Mouse (Mus musculus): ENCODE results near the gene Ppcdc. TPM values are rescaled to one million over a fixed set of nuclear protein-coding genes. Genes with fewer than 3 reads are reported as not detected.
A peak's percentile ranks its signal among the peaks of the same experiment; 100 is the strongest.

The Ppcdc gene
- total RNA-seq (2021) (1 to 10 TPM; 7.3 to 7.6 TPM), polyA plus RNA-seq (2012; rRNA removed) (16.9 and 22.9 TPM in 2 replicates)
- long read RNA-seq, transcript Ppcdc-201 (7 exons, 2,744 nt): major isoform, 5 of 12 reads
- long read RNA-seq, partial matches to known transcripts: 2 of 12 reads
- long read RNA-seq, other reads (novel, unspliced or antisense): 3 of 12 reads

DNA sequence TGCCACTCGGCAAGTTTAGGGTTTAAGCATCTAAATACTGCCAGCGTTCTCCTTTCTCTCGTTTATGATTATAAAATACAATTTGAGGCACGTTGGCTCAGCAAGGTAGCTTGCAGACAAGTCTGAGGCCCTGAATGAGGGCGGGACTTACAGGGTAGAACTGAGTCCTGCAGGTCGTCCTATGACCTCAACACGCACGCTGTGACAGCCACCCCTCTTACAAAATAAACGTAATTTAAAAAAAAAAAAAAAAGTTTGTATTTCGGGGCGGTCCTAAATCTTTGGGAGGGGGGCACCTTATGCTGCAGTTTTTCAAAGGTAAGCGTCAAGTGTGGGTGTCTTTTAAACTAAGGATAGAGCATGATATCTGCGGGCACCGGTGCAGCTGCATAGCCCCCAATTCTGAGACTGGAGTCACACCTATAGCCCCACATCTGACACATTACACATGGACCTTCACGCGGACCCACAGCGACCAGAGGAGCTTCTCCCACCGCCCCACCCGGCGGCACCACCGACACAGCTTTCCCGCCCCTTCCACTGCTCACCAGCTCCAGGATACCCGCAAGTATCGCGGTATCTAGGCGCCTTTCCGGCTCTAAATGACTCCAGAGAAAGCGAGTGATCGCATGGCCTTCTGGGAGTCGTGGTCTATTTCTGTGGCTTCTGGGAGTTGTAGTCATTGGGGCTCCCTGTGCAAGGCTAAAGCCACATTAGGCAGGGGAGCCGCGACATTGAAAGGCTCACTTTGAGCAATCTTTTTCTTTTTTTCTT is at the start of gene Ppcdc:
Gene Ppcdc (minus strand): TSS at position 603 of the 774 bp plus-strand sequence.
- no peaks in the 10 kb centered on the region for H3K36me3 ChIP-seq (ENCODE audit: control insufficient read depth, insufficient read depth, low read length)
- TF ChIP-seq POLR2A (IDR thresholded peaks at IDR 0.05; ENCODE audit: insufficient read depth, low read depth, low read length) (peak; percentile 94), CTCF (IDR thresholded peaks at IDR 0.05) (no peak), EP300 (IDR thresholded peaks at IDR 0.05; ENCODE audit: insufficient read depth, low read depth, low read length) (0 out of 2 replicates have a peak, but pooled peaks have one; percentile 38)
- intact Hi-C loops (cut with DNase I): loop anchor here (5.0 kb wide), 2 partner anchors 123 to 292 kb away; partner anchors contain the start of genes Neil1 and Scamp2
- DNase-seq: peak; percentile 90 to 94
- H3K9ac ChIP-seq (ENCODE audit: low read depth, low read length): peak within 1 kb of the TSS; percentile 73
- H3K79me2 ChIP-seq (replicated peaks; ENCODE audit: control insufficient read depth, insufficient read depth, low read length): no peaks in the 10 kb centered on the region
- H3K4me1 ChIP-seq (ENCODE audit: control insufficient read depth, insufficient read depth, low read length): peaks cover 4% of the 10 kb centered on the region
- peak within 1 kb of the TSS; percentile 78 for H3K27ac ChIP-seq
- H3K27me3 ChIP-seq (ENCODE audit: control insufficient read depth, insufficient read depth, low read length): no peaks in the 10 kb centered on the region
- H3K4me3 ChIP-seq: peak within 1 kb of the TSS; percentile 67
- WGBS: 2% methylated on average over 32 of the region's 32 CpGs

DNA sequence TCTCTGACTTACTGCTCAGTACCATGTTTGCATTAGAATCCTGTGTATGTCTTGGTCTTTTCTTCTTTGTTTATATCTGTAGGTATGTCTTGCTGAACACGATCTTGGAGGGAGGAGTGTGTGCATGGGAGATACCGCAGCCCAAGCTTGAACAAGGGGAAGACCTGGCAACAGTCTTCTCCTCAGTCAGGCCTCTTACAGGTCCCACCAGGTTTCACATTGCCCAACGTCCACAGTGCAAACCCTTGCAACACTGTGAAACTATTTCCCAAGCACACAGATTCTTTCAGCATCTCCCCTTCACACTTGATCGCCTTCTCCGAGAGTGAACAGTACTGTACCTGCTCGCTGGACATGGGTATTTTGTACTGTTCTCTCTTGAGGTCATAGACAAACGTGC is 47.9 kb upstream of the Ppcdc start:
- no peak overlapping the region for H3K27ac ChIP-seq
- no peak overlapping the region for H3K4me3 ChIP-seq
- no peak for DNase-seq
- H3K9ac ChIP-seq (ENCODE audit: low read depth, low read length): no peak overlapping the region
- no peaks in the 10 kb centered on the region for H3K27me3 ChIP-seq (ENCODE audit: control insufficient read depth, insufficient read depth, low read length)
- intact Hi-C loops (cut with DNase I): loop anchor here (5.0 kb wide), 1 partner anchor 169 kb away; no protein-coding TSS in a partner anchor
- no peaks in the 10 kb centered on the region for H3K4me1 ChIP-seq (ENCODE audit: control insufficient read depth, insufficient read depth, low read length)
- H3K36me3 ChIP-seq (ENCODE audit: control insufficient read depth, insufficient read depth, low read length): no peaks in the 10 kb centered on the region
- 72% methylated on average over 7 of the region's 7 CpGs for WGBS
- TF ChIP-seq EP300 (IDR thresholded peaks at IDR 0.05; ENCODE audit: insufficient read depth, low read depth, low read length): no peak
- no peak for TF ChIP-seq CTCF (IDR thresholded peaks at IDR 0.05)
- TF ChIP-seq POLR2A (IDR thresholded peaks at IDR 0.05; ENCODE audit: insufficient read depth, low read depth, low read length): no peak
- H3K79me2 ChIP-seq (replicated peaks; ENCODE audit: control insufficient read depth, insufficient read depth, low read length): no peaks in the 10 kb centered on the region

DNA sequence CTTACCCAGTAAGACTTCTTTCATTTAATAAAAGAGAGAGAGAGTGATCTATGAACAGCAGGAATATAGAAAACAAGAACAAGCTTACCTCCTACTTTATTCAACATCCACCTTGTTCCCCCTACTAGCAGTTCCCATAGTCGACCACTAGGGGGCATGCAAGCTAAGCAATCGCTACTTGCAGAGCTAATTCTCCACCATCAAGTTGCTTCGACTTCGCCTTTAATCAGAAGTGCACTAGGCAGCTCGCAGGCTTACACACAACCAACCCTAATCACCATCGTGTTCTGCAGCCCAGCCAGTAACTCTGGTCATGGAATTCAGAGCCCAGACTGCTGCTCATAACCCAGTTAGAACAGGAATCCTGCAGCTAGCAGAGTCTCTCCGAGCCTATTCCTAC is 45.9 kb upstream of the Ppcdc start:
- H3K9ac ChIP-seq (ENCODE audit: low read depth, low read length): no peak overlapping the region
- no peaks in the 10 kb centered on the region for H3K27me3 ChIP-seq (ENCODE audit: control insufficient read depth, insufficient read depth, low read length)
- peak; percentile 73 to 77 for DNase-seq
- no peaks in the 10 kb centered on the region for H3K36me3 ChIP-seq (ENCODE audit: control insufficient read depth, insufficient read depth, low read length)
- 12% methylated on average over 7 of the region's 7 CpGs for WGBS
- intact Hi-C loops (cut with DNase I): loop anchor here (1.0 to 5.0 kb wide), 2 partner anchors 32 to 172 kb away; no protein-coding TSS in a partner anchor
- no peak overlapping the region for H3K27ac ChIP-seq
- no peaks in the 10 kb centered on the region for H3K79me2 ChIP-seq (replicated peaks; ENCODE audit: control insufficient read depth, insufficient read depth, low read length)
- TF ChIP-seq EP300 (IDR thresholded peaks at IDR 0.05; ENCODE audit: insufficient read depth, low read depth, low read length): peak; percentile 84
- peak; percentile 99 for TF ChIP-seq CTCF (IDR thresholded peaks at IDR 0.05)
- TF ChIP-seq POLR2A (IDR thresholded peaks at IDR 0.05; ENCODE audit: insufficient read depth, low read depth, low read length): no peak
- no peak overlapping the region for H3K4me3 ChIP-seq
- H3K4me1 ChIP-seq (ENCODE audit: control insufficient read depth, insufficient read depth, low read length): no peaks in the 10 kb centered on the region

DNA sequence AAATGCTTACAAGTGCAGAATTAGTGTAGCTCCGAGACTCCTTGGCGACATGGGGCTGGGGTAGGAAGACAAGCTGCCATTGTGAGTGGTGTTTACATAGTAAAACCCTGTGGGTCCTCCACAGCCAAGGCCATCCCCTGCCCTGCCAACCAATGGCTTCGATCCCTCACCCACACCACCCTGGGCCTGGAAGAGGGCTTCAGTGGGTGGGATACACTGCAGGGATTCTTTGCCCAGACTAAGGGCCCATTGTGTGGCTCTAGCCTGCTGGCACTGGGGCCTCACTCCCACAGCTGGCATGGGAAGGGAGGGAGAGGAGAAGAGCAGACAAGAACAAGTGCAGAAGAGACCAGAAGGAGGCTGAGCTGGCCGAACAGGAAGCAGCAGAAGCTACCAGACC is 29.0 kb upstream of the Ppcdc start:
- no peak overlapping the region for H3K27ac ChIP-seq
- H3K4me1 ChIP-seq (ENCODE audit: control insufficient read depth, insufficient read depth, low read length): peaks cover 3% of the 10 kb centered on the region
- 69% methylated on average over 4 of the region's 4 CpGs for WGBS
- intact Hi-C loops (cut with DNase I): no loop called here
- no peak for DNase-seq
- TF ChIP-seq CTCF (IDR thresholded peaks at IDR 0.05): no peak
- no peak for TF ChIP-seq EP300 (IDR thresholded peaks at IDR 0.05; ENCODE audit: insufficient read depth, low read depth, low read length)
- no peak for TF ChIP-seq POLR2A (IDR thresholded peaks at IDR 0.05; ENCODE audit: insufficient read depth, low read depth, low read length)
- H3K27me3 ChIP-seq (ENCODE audit: control insufficient read depth, insufficient read depth, low read length): no peaks in the 10 kb centered on the region
- no peaks in the 10 kb centered on the region for H3K79me2 ChIP-seq (replicated peaks; ENCODE audit: control insufficient read depth, insufficient read depth, low read length)
- no peak overlapping the region for H3K9ac ChIP-seq (ENCODE audit: low read depth, low read length)
- no peaks in the 10 kb centered on the region for H3K36me3 ChIP-seq (ENCODE audit: control insufficient read depth, insufficient read depth, low read length)
- H3K4me3 ChIP-seq: no peak overlapping the region

DNA sequence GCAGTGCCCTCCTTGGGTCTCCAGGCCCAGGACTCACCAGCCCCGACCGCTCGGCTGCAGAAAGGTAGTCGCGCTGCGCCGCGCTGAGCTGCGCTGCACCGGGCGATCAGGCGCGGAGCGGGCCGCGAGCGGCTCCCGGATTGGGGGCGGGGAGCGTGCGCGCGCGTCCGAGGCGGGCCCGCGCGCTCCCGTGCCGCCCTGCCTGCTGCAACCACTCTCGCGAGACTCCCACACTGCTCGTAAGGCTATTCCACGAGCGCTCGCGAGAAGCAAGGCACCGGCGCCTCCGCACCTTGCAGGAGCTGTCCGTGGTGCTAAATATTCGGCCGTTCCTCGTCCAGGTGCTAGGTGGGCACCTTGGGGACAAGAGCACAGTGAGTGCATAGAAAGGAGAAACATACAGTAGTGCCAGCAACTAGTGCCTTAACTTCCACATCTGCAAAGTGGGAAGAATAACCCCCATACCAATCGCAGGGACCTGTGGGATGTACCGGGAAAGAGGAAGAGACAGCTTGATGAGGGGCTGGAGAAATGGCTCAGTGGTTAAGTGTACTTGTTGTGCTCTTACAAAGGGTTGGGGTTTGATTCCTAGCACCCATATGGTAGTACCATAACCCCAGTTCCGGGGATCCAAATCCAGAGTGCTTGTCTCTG is 28.1 kb upstream of the Ppcdc start, which contains the start of gene Scamp5:
Gene Scamp5 (minus strand): TSS at position 165 of the 654 bp plus-strand sequence.
- TF ChIP-seq EP300 (IDR thresholded peaks at IDR 0.05; ENCODE audit: insufficient read depth, low read depth, low read length) (no peak), CTCF (IDR thresholded peaks at IDR 0.05) (no peak), POLR2A (IDR thresholded peaks at IDR 0.05; ENCODE audit: insufficient read depth, low read depth, low read length) (0 out of 2 replicates have a peak, but pooled peaks have one; percentile 40)
- Histone ChIP-seq H3K27ac (peak within 1 kb of the TSS; percentile 52), H3K4me1 (ENCODE audit: control insufficient read depth, insufficient read depth, low read length) (peaks cover 3% of the 10 kb centered on the region), H3K4me3 (peak within 1 kb of the TSS; percentile 68), H3K79me2 (replicated peaks; ENCODE audit: control insufficient read depth, insufficient read depth, low read length) (no peaks in the 10 kb centered on the region), H3K36me3 (ENCODE audit: control insufficient read depth, insufficient read depth, low read length) (no peaks in the 10 kb centered on the region), H3K27me3 (ENCODE audit: control insufficient read depth, insufficient read depth, low read length) (no peaks in the 10 kb centered on the region), H3K9ac (ENCODE audit: low read depth, low read length) (peak within 1 kb of the TSS; percentile 83)
- DNase-seq: peak; percentile 87 to 89
- WGBS: 2% methylated on average over 48 of the region's 48 CpGs
- intact Hi-C loops (cut with DNase I): no loop called here
